Mouse (Mus musculus) stomach, postnatal 0 days (tissue): ENCODE results near the gene Natd1. TPM values are rescaled to one million over a fixed set of nuclear protein-coding genes. Genes with fewer than 3 reads are reported as not detected.
A peak's percentile ranks its signal among the peaks of the same experiment; 100 is the strongest.

ENCODE experiments used
- ATAC-seq: fragments of 200-750 bp; cut with Nextera tagmentation; 2 replicates; pipeline ENCODE4 v1.8.0; 2017; ENCODE audit not compliant: low FRiP score, low TSS enrichment
- DNase-seq: peaks from one replicate; pipeline ENCODE4 v3.0.0-alpha.2; 2016; ENCODE audit warnings: low spot score
- H3K27ac ChIP-seq: fragments of 300-500 bp; sonication (generic); replicated peaks from 2 replicates; pipeline ENCODE4 v1.5.1; 2014; ENCODE audit warnings: mild to moderate bottlenecking, control low read depth
- H3K27me3 ChIP-seq: fragments of 300-500 bp; sonication (generic); 2 replicates; pipeline ENCODE4 v1.6.1; 2014; ENCODE audit warnings: low read length; ENCODE audit not compliant: control insufficient read depth, insufficient read depth
- H3K36me3 ChIP-seq: fragments of 300-500 bp; sonication (generic); 2 replicates; pipeline ENCODE4 v1.6.1; 2014; ENCODE audit warnings: low read length, mixed read lengths; ENCODE audit not compliant: control insufficient read depth, insufficient read depth
- H3K4me1 ChIP-seq: fragments of 300-500 bp; sonication (generic); replicated peaks from 2 replicates; pipeline ENCODE4 v1.6.1; 2014; ENCODE audit warnings: antibody characterized with exemption; ENCODE audit not compliant: control insufficient read depth, insufficient read depth
- H3K4me2 ChIP-seq: fragments of 300-500 bp; sonication (generic); replicated peaks from 2 replicates; pipeline ENCODE4 v1.6.1; 2014; ENCODE audit warnings: low read depth, mild to moderate bottlenecking, control low read depth, moderate library complexity
- H3K4me3 ChIP-seq: fragments of 300-500 bp; sonication (generic); 2 replicates; pipeline ENCODE4 v1.5.1; 2014; ENCODE audit warnings: low read depth, low read length, control low read depth
- H3K9ac ChIP-seq: fragments of 300-500 bp; sonication (generic); 2 replicates; pipeline ENCODE4 v1.6.1; 2014; ENCODE audit warnings: mild to moderate bottlenecking, low read length, control low read depth, mixed read lengths
- H3K9me3 ChIP-seq: fragments of 300-500 bp; sonication (generic); 2 replicates; pipeline ENCODE4 v1.6.1; 2016; ENCODE audit warnings: low read length; ENCODE audit not compliant: control insufficient read depth
- CTCF ChIP-seq: IDR thresholded peaks from 2 replicates; pipeline ENCODE4 v1.5.1; 2016; ENCODE audit warnings: antibody characterized with exemption, low read depth, mild to moderate bottlenecking, moderate library complexity
- EP300 ChIP-seq: optimal IDR thresholded peaks from 2 replicates; pipeline ENCODE3; 2016; ENCODE audit warnings: antibody characterized with exemption
- WGBS: fragments of 180-500 bp; shearing (Covaris S2); extraction: QIAGEN DNeasy Blood & Tissue Kit; methylation state at CpG from one replicate; pipeline ENCODE4 v1.1.7; 2014; 5-methylcytosine and 5-hydroxymethylcytosine counted together
- polyA plus RNA-seq: library from polyadenylated mRNA; unstranded; fragments of >200 nt; fragmentation: Nextera tagmentation; extraction: Ambion mirVana; gene quantifications from 2 replicates; pipeline ENCODE4 v1.2.1, GENCODE M21; 2015

Natd1 gene
- polyA plus RNA-seq, 1 experiment from 2014 or later, result 6.7 TPM

- ATAC-seq, result no peak
- no peaks in the 10 kb centered on the region for H3K9me3 ChIP-seq
- no peak for TF ChIP-seq EP300
- TF ChIP-seq CTCF, result no peak
- H3K4me1 ChIP-seq, result no peaks in the 10 kb centered on the region
- no peaks in the 10 kb centered on the region for H3K27me3 ChIP-seq
- 73% methylated on average over 2 of the region's 2 CpGs for WGBS
- no peak overlapping the region for H3K9ac ChIP-seq
- no peaks in the 10 kb centered on the region for H3K36me3 ChIP-seq
- no peak overlapping the region for H3K4me2 ChIP-seq
- no peak overlapping the region for H3K4me3 ChIP-seq
- no peak for DNase-seq
- no peak overlapping the region for H3K27ac ChIP-seq
Measured at GRCm38 (mm10) chr11:60920021-60920420, 5.5 kb upstream of the Natd1 start.

DNA sequence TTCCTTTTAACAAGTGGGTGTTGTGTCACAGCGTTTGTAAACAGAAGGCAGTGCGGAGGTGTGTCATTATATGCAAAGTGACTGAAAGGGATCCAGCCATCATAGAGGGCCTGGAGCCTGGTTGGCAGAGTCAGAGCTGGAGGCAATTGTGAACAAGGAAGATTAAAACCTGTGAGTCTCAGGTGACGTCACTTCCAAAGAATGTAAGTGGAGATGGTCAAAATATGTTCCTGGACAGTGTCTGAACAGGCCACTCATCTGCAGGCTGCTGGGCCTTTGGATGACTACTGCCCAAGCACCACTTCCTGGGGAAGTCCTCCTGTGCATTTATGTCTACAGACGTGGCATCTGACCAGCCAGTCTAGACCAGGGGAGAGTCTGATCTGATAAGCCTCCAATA, 651 bp upstream of the Natd1 start:
- no peak overlapping the region for H3K9ac ChIP-seq
- no peaks in the 10 kb centered on the region for H3K9me3 ChIP-seq
- no peak overlapping the region for H3K4me2 ChIP-seq
- peak; percentile 41 for ATAC-seq
- TF ChIP-seq EP300, result no peak
- H3K36me3 ChIP-seq, result no peaks in the 10 kb centered on the region
- peaks cover 6% of the 10 kb centered on the region for H3K4me1 ChIP-seq
- no peak overlapping the region for H3K27ac ChIP-seq
- DNase-seq, result no peak
- no peak overlapping the region for H3K4me3 ChIP-seq
- H3K27me3 ChIP-seq, result no peaks in the 10 kb centered on the region
- 59% methylated on average over 4 of the region's 4 CpGs for WGBS

GRCm38 (mm10) chr11:60913301-60914196, 1.0 kb downstream of the Natd1 start:
- TF ChIP-seq CTCF, result 0 out of 2 replicates have a peak, but pooled peaks have one; percentile 1
- TF ChIP-seq EP300, result no peak
- ATAC-seq (peak; percentile 86), DNase-seq (peak; percentile 91)
- peak overlapping the region; percentile 76 for H3K4me3 ChIP-seq
- H3K27ac ChIP-seq, result peak overlapping the region; percentile 78
- H3K9ac ChIP-seq, result peak overlapping the region; percentile 82
- peaks cover 6% of the 10 kb centered on the region for H3K4me1 ChIP-seq
- H3K27me3 ChIP-seq, result no peaks in the 10 kb centered on the region
- H3K36me3 ChIP-seq, result no peaks in the 10 kb centered on the region
- WGBS, result under 1% methylated on average over 78 of the region's 86 CpGs
- H3K9me3 ChIP-seq, result no peaks in the 10 kb centered on the region
- H3K4me2 ChIP-seq, result peak overlapping the region; percentile 82

GRCm38 (mm10) chr11:60912525-60912973, 2.0 kb downstream of the Natd1 start:
- H3K27ac ChIP-seq, result no peak overlapping the region
- TF ChIP-seq CTCF (no peak), EP300 (no peak)
- no peaks in the 10 kb centered on the region for H3K27me3 ChIP-seq
- peaks cover 6% of the 10 kb centered on the region for H3K4me1 ChIP-seq
- 23% methylated on average over 7 of the region's 7 CpGs for WGBS
- H3K9ac ChIP-seq, result no peak overlapping the region; the same call in 1 of the 2 replicates
- ATAC-seq (no peak), DNase-seq (no peak)
- H3K9me3 ChIP-seq, result no peaks in the 10 kb centered on the region
- H3K36me3 ChIP-seq, result no peaks in the 10 kb centered on the region
- H3K4me2 ChIP-seq, result peak overlapping the region; percentile 82
- H3K4me3 ChIP-seq, result peak overlapping the region; percentile 76

- Histone ChIP-seq H3K4me2 (no peak overlapping the region), H3K27me3 (no peaks in the 10 kb centered on the region), H3K4me3 (no peak overlapping the region), H3K36me3 (peaks cover 8% of the 10 kb centered on the region), H3K27ac (no peak overlapping the region), H3K9ac (no peak overlapping the region), H3K9me3 (no peaks in the 10 kb centered on the region), H3K4me1 (peaks cover 6% of the 10 kb centered on the region)
- ATAC-seq (no peak), DNase-seq (no peak)
- WGBS, result 67% methylated on average over 1 of the region's 1 CpGs
- TF ChIP-seq CTCF, result no peak
- TF ChIP-seq EP300, result no peak
Measured at GRCm38 (mm10) chr11:60909626-60910025, 4.9 kb downstream of the Natd1 start.

- Histone ChIP-seq H3K27me3 (no peaks in the 10 kb centered on the region), H3K4me3 (no peak overlapping the region), H3K9ac (no peak overlapping the region), H3K4me1 (peaks cover 6% of the 10 kb centered on the region), H3K36me3 (peaks cover 11% of the 10 kb centered on the region), H3K9me3 (no peaks in the 10 kb centered on the region), H3K4me2 (no peak overlapping the region), H3K27ac (no peak overlapping the region)
- TF ChIP-seq CTCF (peak; percentile 56), EP300 (no peak)
- DNase-seq (no peak), ATAC-seq (no peak)
- WGBS, result 67% methylated on average over 3 of the region's 3 CpGs
Measured at GRCm38 (mm10) chr11:60908073-60908472, 6.5 kb downstream of the Natd1 start.
